Mouse (Mus musculus): ENCODE data around the gene Foxf1. TPM values are rescaled to one million over a fixed set of nuclear protein-coding genes. Genes with fewer than 3 reads are reported as not detected.

The Foxf1 gene
- not detected for polyA plus RNA-seq (2017; shearing (Covaris generic))

DNA sequence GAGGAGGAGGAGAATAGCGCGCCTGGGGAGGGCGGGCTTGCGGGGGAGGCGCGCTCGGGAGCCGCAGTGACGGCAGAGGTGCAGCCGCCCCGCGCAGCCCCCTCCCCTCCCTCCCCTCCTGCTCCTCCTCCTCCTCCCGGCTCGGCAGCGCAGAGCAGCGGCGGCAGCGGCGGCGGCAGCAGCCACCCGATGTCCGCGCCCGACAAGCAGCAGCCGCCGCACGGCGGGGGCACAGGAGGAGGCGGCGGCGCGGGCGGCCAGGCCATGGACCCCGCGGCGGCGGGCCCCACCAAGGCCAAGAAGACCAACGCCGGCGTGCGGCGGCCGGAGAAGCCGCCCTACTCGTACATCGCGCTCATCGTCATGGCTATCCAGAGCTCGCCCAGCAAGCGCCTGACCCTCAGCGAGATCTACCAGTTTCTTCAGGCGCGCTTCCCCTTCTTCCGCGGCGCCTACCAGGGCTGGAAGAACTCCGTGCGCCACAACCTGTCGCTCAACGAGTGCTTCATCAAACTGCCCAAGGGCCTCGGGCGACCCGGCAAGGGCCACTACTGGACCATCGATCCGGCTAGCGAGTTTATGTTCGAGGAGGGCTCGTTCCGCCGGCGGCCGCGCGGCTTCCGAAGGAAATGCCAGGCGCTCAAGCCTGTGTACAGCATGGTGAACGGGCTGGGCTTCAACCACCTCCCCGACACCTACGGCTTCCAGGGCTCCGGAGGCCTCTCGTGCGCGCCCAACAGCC, at the start of gene Foxf1:
TSS of gene Foxf1 (plus strand) at position 177 of the 742 bp plus-strand sequence.

DNA sequence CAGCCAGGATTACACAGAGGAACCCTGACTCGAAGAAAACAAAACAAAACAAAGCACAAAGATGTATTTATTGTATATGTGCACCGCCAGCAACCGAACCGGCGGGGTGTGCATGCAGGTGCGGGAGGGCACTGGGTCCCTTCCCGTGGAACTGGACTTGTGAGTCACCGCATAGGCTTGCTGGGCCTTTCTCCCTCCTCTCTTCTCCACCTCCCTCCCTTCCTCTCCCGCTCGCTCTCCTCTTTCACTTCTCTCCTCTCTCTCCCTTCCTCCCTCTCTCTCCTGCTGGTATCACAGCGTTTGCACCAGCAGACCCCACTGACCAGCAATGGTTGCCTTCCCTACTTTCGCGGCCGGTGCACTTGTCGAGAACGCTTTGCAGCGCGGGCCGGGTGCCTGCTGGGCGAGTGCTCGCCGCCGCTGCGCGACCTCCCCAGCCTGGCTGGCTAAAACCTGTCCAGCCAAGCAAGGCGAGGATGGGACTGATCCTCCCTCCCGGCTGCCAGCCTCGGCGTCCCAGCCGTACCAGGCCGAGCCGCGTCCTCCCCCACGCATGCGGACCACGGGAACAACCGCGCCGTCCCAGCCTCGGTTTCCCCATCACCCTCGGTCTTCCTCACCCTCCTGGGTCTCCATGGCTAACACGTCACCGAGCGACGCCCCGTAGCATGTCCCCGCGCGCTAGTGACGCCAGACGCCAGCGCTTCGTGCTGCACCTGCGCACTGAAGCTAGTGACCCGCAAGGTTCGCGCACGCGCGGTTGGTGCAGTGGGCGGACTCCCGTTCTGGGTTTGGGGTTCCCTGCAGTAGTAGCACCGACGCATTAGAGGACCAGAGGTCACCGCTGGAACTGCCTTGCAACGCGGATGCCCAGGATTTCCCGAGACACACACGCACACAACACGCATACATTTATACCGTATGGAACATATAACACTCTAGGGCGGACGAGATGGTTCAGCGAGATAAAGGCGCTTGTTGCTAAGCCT, 23.8 kb downstream of the Foxf1 start, which contains the start of gene Mthfsd:
TSS of gene Mthfsd (minus strand) at position 725 of the 989 bp plus-strand sequence.

DNA sequence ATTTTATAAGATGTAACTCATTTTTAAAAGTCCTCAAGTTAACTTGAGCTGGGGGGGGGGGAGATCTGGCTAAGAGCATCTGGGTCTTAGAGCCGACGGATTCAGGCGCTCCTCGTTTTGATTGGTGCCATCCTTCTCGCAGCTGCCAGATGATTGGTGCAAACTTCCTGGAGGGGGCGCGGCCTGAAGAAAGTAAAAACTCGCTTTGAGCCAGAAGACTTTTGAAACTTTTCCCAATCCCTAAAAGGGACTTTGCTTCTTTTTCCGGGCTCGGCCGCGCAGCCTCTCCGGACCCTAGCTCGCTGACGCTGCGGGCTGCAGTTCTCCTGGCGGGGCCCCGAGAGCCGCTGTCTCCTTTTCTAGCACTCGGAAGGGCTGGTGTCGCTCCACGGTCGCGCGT, 31.8 kb downstream of the Foxf1 start, which contains the start of gene Foxc2:
TSS of gene Foxc2 (plus strand) at position 224 of the 400 bp plus-strand sequence.

DNA sequence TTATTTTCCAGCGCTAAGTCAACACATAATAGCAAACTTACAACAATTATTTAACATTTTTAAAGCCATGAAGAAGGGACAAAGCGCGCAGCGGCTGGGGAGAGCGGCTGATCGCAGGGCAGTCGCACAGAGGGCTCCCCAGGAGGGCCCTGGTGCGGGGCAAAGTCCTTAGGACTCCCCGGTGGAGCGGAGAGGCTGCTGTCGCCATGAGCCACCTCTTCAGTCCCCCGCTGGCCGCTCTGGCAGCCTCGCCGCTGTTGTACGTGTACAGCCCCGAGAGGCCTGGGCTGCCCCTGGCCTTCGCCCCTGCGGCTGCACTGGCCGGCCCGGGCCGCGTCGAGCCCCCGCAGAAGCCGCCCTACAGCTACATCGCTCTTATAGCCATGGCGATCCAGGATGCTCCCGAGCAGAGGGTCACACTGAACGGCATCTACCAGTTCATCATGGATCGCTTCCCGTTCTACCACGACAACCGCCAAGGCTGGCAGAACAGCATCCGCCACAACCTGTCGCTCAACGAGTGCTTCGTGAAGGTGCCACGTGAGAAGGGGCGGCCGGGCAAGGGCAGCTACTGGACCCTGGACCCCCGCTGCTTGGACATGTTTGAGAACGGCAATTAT, 43.7 kb downstream of the Foxf1 start, which contains the start of gene Foxl1:
TSS of gene Foxl1 (plus strand) at position 185 of the 620 bp plus-strand sequence.

Other genes starting within 250 kb of the Foxf1 start
- 13.4 TPM for gene Mthfsd, start 24.0 kb downstream of the Foxf1 start, polyA plus RNA-seq (2017; shearing (Covaris generic))
- gene Foxc2, start 31.8 kb downstream of the Foxf1 start, polyA plus RNA-seq (2017; shearing (Covaris generic)), result 0.16 TPM
- not detected for gene Foxl1, start 43.6 kb downstream of the Foxf1 start, polyA plus RNA-seq (2017; shearing (Covaris generic))

Measured in naive thymus-derived CD4-positive, alpha-beta T cell, adult 5 months (primary cell).